Mouse (Mus musculus) kidney, postnatal 10 days (tissue): ENCODE data around the gene Crnn.

Source experiments
- DNase-seq: peaks from one replicate; pipeline ENCODE4 v3.0.0; 2021; ENCODE audit warnings: mixed read lengths

The Crnn gene

DNA sequence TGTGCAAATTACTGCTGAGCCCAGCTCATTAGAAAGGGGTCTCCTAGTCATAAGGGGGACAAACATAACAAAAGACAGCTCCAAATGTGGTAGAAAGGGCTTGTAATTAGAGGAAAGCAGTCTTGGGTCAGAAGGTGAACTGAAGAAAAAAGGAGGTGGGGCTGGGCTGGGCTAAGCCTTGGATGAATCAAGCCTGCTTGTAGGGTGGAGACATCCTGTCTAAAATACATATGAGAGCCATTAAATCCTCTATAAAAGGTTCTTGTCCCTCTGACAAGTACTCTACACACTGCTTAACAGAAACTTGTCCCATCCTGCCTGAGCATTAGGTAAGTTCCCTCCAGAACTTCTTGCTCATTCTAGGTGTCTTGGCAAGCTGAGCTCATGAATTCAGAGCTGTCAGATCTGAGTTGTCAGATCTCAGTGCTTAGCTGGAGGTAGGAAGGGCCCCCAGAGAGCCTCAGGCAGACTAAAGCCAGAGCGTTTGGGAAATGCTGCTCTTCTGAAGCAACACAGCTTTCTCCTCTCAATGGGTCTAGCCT, at the start of gene Crnn:
Gene Crnn, plus strand, starts transcription at position 278 of the 542 bp plus-strand sequence.
- no peak for DNase-seq

DNA sequence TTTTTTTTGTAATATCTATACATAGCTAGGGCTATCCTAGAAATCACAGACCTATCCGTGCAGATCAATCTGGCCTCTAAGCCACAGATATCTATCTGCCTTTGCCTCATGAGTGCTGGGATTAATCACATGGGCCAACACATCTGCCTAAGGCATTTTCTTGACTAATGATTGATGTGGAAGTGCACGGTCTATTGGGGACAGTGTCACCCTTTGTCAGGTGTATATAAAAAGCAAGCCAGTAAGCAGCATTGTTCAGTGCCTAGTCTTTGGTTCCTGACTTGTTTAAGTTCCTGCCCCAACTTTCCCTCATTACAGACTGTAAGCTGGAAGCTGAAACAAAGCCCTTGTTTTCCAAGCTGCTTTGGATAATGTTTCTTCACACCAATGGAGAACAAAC, 48.1 kb upstream of the Crnn start:
- no peak for DNase-seq

DNA sequence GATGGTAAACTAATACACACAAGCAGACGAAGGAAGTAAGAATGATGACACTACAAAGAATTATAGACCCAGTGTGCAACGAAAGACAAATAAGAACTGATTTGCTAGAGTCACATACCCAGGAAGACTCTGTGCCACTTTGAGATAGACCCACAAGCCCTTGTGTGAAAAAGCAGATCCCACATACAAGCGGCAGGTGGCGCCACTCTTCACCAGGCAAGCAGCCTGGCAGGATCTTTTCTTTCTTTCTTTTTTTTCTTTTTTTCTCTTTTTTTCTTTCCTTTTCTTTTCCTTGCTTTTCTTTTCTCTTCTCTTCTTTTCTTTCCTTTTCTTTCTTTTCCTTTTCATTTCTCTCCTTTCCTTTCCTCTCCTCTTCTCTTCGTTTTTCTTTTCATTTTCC, 32.9 kb upstream of the Crnn start:
- DNase-seq, result peak; percentile 29

DNA sequence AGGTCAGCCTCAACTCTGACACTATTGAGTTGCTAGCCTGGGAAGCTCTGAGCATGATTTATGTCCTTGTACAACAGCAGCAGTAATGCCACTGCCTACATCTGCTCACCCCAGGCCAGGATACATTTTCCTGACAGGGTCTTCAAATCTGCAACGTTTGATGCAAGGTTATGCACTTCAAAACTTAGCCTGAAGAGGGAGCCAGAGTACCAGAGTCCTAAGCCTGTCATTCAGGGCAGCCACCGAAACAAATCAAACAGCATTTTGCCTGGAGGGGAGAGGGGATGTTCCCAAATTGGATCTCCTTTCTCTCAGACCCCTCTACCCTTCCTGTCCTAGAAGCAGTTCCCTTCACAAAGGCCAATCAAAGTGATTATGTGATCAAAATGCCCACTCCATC, 30.1 kb upstream of the Crnn start:
- DNase-seq, result peak; percentile 33

DNA sequence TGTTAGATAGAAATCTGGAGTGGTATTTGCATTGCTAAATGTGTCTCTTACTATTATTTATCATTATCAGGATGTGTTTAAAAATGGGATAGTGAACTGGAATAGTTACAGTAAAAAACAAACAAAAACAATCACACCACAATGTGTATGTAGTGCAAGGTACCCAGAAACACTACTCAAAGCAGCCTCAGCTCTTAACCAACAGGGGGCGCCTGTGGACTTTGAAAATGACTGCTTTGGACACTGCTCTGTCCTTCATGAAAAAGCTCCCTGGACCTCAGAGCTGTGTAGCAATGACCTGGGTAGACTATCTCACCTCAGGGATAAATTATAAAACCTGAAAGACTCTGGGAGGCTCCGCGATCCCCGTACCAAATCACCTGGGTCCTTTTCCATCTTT, 25.5 kb upstream of the Crnn start:
- peak; percentile 9 for DNase-seq

DNA sequence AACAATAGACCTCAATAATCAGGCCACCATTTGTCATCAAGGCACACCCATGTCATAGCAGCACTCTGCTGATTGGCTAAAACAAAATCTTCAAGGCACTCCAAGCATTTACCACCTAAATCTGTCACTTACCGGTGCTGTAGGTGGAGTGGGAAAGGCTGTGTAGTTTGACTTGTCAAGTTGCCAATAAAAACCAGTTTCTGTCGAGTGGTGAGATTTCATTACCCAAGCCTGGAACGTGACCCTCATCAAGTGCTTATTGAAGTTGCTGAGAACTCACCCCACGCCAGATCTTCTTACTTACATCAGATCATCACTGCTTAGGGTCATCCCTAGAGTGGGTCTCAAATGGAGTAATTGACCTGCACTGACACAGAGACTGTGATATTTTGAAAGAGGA, 16.5 kb upstream of the Crnn start:
- DNase-seq, result no peak

DNA sequence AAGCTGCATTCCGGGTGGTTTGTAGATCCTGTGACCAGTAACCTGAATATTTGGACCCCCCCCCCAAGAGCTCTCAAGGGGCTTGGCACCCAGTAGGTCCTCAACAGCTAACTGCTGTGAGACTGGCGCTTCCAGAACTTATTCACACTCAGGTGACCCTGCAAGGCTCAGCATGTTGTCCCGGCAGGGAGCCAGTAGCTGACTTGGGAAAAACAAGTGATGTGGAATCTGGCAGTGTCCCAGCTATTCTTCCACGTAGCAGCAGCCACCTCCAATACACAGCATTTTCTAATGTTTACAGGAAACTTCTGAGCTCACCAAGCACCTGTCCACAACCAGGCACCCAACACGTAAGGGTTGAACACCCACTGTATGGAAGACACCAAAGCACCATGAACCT, 15.5 kb upstream of the Crnn start:
- peak; percentile 52 for DNase-seq

DNA sequence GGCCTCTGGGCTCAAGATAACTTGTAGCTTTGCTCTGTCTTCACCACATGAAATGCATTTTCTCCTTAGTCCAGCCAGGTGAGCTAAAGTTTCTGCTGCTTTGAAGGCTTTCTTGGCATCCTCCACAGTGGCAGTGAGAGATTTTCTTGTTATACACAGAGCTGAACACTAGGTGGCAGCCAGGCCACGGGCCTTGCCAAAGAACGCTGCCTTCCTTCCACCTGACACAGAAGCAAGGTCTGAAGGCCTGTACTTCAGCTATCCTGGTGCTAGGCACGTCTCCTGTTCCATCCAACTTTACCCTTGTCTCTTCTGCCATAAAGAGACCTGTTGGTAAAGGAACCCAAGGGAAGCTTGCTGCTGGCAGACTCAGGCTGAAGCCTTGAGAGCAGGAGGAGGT, 14.1 kb upstream of the Crnn start:
- DNase-seq, result peak; percentile 61

DNA sequence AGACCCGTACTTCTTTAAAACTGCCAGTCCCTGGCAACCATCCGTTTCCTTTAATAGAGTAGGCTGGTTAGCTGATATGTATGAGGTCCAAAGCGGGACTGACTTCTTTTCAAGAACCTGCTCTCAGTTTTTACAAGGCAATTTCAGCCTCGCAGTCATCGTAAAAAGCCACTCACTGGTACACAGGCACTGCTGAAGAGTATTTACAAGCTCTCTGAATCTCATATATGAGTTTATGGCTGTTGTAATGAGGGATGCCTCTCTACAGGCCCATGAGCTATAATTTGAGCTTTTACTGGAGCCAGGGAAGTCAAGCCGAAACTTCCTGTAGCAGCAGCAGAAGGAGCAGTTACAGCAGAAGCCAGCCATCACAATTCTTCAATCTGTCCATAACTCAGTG, 17.9 kb downstream of the Crnn start:
- no peak for DNase-seq

DNA sequence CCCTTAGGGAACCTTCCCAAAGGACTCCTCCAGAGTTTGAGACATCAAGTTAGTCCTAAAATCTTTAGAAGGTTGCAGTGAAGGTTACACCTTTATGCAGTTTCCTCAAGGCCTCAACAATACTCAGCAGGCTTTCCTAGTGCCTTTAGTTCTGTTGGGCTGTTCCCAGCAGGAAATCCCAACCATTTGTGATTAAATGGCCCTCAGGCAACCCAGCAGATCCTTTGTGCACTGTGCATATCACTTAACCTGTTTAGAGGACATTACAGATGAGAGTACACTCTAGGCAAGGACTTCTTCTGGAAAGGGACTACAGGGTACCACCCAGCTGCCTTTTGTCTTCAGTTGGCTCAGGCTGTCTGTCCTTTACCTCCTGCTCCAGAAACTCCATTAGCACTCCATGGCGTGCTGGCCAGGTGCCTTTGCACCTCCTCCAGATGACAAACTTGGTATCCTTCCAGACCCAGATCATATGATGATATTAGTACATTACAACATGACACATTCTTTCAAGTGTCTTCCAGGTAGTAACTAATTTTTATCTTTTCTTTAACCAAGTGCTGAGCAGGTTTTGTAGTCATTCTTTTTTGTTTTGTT, 18.5 kb downstream of the Crnn start:
- no peak for DNase-seq

DNA sequence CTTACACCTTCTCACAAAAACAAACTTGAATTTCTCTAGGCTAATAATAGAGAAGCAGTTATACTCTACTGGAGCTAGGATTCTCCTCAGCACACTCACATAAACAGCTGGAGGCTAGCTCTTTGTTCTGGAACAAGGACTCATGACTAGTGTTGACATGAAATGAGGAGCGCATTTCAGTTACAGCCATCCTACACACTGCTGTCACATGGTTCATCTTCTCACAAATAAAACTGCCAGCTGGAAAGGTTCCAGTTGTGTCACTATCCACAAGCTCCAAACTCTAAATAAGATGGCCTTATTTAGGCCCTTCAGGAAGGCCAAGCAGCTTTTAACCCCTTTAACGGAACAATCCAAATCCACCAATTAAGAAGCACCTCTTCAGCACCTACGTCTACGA, 36.3 kb downstream of the Crnn start:
- DNase-seq, result no peak

DNA sequence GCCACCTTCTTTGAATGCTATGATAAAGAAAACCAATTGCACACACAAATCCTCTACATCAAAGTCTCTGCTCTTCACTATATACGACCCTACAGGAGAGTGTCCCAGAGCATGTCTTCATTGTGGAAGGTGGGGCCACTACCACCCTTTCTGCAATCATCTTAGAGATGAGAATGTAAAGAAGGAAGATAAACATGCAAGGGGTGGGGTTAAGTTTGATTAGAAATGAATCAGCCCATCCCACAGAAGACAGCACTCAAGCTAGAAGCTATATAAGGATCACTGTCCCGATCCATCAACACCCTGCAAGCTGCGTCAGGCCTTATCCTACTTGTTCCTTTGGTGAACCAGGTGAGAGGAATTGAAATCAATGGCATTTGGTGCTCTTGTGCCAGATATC, 52.4 kb downstream of the Crnn start, which contains the start of gene Flg2:
Gene Flg2, plus strand, starts transcription at position 301 of the 400 bp plus-strand sequence.
- no peak for DNase-seq
